Mouse (Mus musculus) CH12.LX (cell line): Measurements from ENCODE around the gene Shisal2b. TPM values are rescaled to one million over a fixed set of nuclear protein-coding genes. Genes with fewer than 3 reads are reported as not detected.

Experiments used
- DNase-seq: peaks from one replicate; pipeline ENCODE4 v3.0.0-alpha.2; 2013; ENCODE audit errors: extremely low read depth
- H3K27ac ChIP-seq: 2 replicates; pipeline ENCODE4 v1.5.1; 2012; ENCODE audit warnings: low read depth, mild to moderate bottlenecking, control low read depth, moderate library complexity; ENCODE audit not compliant: insufficient read depth
- H3K27me3 ChIP-seq: replicated peaks from 2 replicates; pipeline ENCODE3; 2012; ENCODE audit warnings: inconsistent platforms
- H3K36me3 ChIP-seq, 2 experiments: replicated peaks in 1 of 2; 2 replicates each; pipeline versions ENCODE3 to v1.6.1; 2012; ENCODE audit warnings: inconsistent platforms in 1 of 2, low read length in 1 of 2, mild to moderate bottlenecking in 1 of 2, mixed read lengths in 1 of 2, moderate library complexity in 1 of 2; ENCODE audit not compliant: control insufficient read depth in 1 of 2, insufficient read depth in 1 of 2
- H3K4me1 ChIP-seq, 2 experiments: 2 replicates each; pipeline ENCODE4 v1.6.1; 2012; ENCODE audit warnings: inconsistent platforms in 1 of 2, moderate library complexity in 1 of 2; ENCODE audit not compliant: insufficient read depth in 2 of 2, control insufficient read depth in 1 of 2
- H3K4me2 ChIP-seq: 2 replicates; pipeline ENCODE4 v1.6.1; 2012; ENCODE audit warnings: low read depth, mild to moderate bottlenecking, control low read depth; ENCODE audit not compliant: poor library complexity, insufficient read depth, severe bottlenecking
- H3K4me3 ChIP-seq, 3 experiments: fragments of 150-350 bp in 1 of 3; sonication (generic) in 1 of 3; replicated peaks in 1 of 3; 2 replicates each; pipeline versions ENCODE3 to v1.5.1; 2011 to 2012; ENCODE audit warnings: low read depth in 2 of 3, low read length in 2 of 3, mild to moderate bottlenecking in 2 of 3, moderate library complexity in 2 of 3, control low read depth in 1 of 3, improper control_type of control experiment in 1 of 3, inconsistent platforms in 1 of 3, mixed read lengths in 1 of 3; ENCODE audit not compliant: poor library complexity in 1 of 3
- H3K79me2 ChIP-seq: replicated peaks from 2 replicates; pipeline ENCODE4 v1.6.1; 2012; ENCODE audit warnings: mild to moderate bottlenecking, moderate library complexity; ENCODE audit not compliant: control insufficient read depth, poor library complexity, insufficient read depth, severe bottlenecking; ENCODE audit errors: extremely low read depth
- H3K9ac ChIP-seq: 2 replicates; pipeline ENCODE4 v1.6.1; 2012; ENCODE audit warnings: low read depth, mild to moderate bottlenecking, control low read depth, moderate library complexity; ENCODE audit not compliant: insufficient read depth
- H3K9me3 ChIP-seq: replicated peaks from 2 replicates; pipeline ENCODE3; 2012; ENCODE audit warnings: low read length, inconsistent platforms, mixed read lengths
- EP300 ChIP-seq: IDR thresholded peaks from 2 replicates; pipeline ENCODE4 v1.6.1; 2011; ENCODE audit warnings: low read length, improper control_type of control experiment
- ETS1 ChIP-seq: conservative IDR thresholded peaks from 2 replicates; pipeline ENCODE4 v1.6.1; 2012; ENCODE audit warnings: low read depth, mild to moderate bottlenecking, inconsistent platforms, low read length, improper control_type of control experiment, moderate library complexity
- HCFC1 ChIP-seq: IDR thresholded peaks from 2 replicates; pipeline ENCODE4 v1.6.1; 2012; ENCODE audit warnings: low read depth, mild to moderate bottlenecking, inconsistent platforms, low read length, improper control_type of control experiment
- IRF4 ChIP-seq: IDR thresholded peaks from 2 replicates; pipeline ENCODE4 v1.6.1; 2014; ENCODE audit warnings: low read depth, mild to moderate bottlenecking, inconsistent platforms, low read length, improper control_type of control experiment
- MEF2A ChIP-seq: IDR thresholded peaks from 2 replicates; pipeline ENCODE4 v1.6.1; 2014; ENCODE audit warnings: low read depth, mild to moderate bottlenecking, inconsistent platforms, low read length, improper control_type of control experiment, borderline replicate concordance
- MXI1 ChIP-seq: IDR thresholded peaks from 2 replicates; pipeline ENCODE4 v1.6.1; 2011; ENCODE audit warnings: mild to moderate bottlenecking, low read depth, low read length, improper control_type of control experiment
- POLR2A ChIP-seq: IDR thresholded peaks from 2 replicates; pipeline ENCODE4 v1.6.1; 2011; ENCODE audit warnings: low read depth, mild to moderate bottlenecking, improper control_type of control experiment, low read length
- POLR2AphosphoS2 ChIP-seq: IDR thresholded peaks from 2 replicates; pipeline ENCODE4 v1.6.1; 2011; ENCODE audit warnings: low read depth, low read length, improper control_type of control experiment
- RAD21 ChIP-seq: IDR thresholded peaks from 2 replicates; pipeline ENCODE4 v1.6.1; 2011; ENCODE audit warnings: low read depth, mild to moderate bottlenecking, low read length, improper control_type of control experiment, moderate library complexity
- RCOR1 ChIP-seq: conservative IDR thresholded peaks from 2 replicates; pipeline ENCODE4 v1.6.1; 2012; ENCODE audit warnings: low read depth, mild to moderate bottlenecking, inconsistent platforms, low read length, improper control_type of control experiment
- TCF12 ChIP-seq: IDR thresholded peaks from 2 replicates; pipeline ENCODE4 v1.6.1; 2014; ENCODE audit warnings: low read depth, mild to moderate bottlenecking, inconsistent platforms, low read length, improper control_type of control experiment
- USF2 ChIP-seq: conservative IDR thresholded peaks from 2 replicates; pipeline ENCODE4 v1.6.1; 2011; ENCODE audit warnings: low read depth, low read length, improper control_type of control experiment
- ZMIZ1 ChIP-seq: IDR thresholded peaks from 2 replicates; pipeline ENCODE4 v1.6.1; 2012; ENCODE audit warnings: low read depth, mild to moderate bottlenecking, inconsistent platforms, low read length, improper control_type of control experiment
- dilution Hi-C: fragments of 300-500 bp; cut with MboI; formaldehyde crosslinking; loops from 2 replicates; pipeline ENCODE4 v1.14.3; 2020; ENCODE audit warnings: low sequenced_read_pairs; ENCODE audit not compliant: extremely low pct_unique_long_range_greater_than_20kb, extremely low pct_ligation_motif_present
- in situ Hi-C: fragments of 300-500 bp; cut with MboI; formaldehyde crosslinking; loops from 3 replicates; pipeline ENCODE4 v1.14.3; 2019; ENCODE audit warnings: low sequenced_read_pairs, low pct_ligation_motif_present, low pct_unique_long_range_greater_than_20kb, mixed read lengths
- polyA plus RNA-seq: library from polyadenylated mRNA; unstranded; fragments of >175 nt; gene quantifications from 2 replicates; pipeline ENCODE4 v1.2.1, GENCODE M21; 2012; ENCODE audit warnings: low read depth; ENCODE audit not compliant: insufficient read length
- total RNA-seq, 2 experiments: library from RNA; depleted of rRNA; stranded (reverse); fragments of 300-350 nt in 1 of 2; fragments of >200 nt in 1 of 2; gene quantifications; 2 replicates each; pipeline ENCODE4 v1.2.3; 2012 to 2014

Shisal2b gene
- total and polyA plus RNA-seq, 3 experiments: 0.17 TPM; not detected in 2

- in situ Hi-C loops: no loop called here
- Histone ChIP-seq H3K27me3 (no peaks in the 10 kb centered on the region), H3K4me2 (no peak overlapping the region), H3K79me2 (no peaks in the 10 kb centered on the region), H3K4me3 (no peak overlapping the region), H3K4me1 (peaks cover 0 to 9% of the 10 kb centered on the region in 2 experiments; a peak in 1 of 4 replicates), H3K27ac (no peak overlapping the region), H3K36me3 (no peaks in the 10 kb centered on the region), H3K9me3 (no peaks in the 10 kb centered on the region), H3K9ac (no peak overlapping the region)
- TF ChIP-seq MEF2A: no peak
- dilution Hi-C loops: no loop called here
- DNase-seq: no peak
Measured at GRCm38 (mm10) chr13:104908691-104909090, 45.0 kb upstream of the Shisal2b start.

GRCm38 (mm10) chr13:104894771-104895170 lies 31.1 kb upstream of the Shisal2b start:
- dilution Hi-C loops: no loop called here
- no peak overlapping the region for H3K4me3 ChIP-seq
- H3K79me2 ChIP-seq: no peaks in the 10 kb centered on the region
- H3K27me3 ChIP-seq: no peaks in the 10 kb centered on the region
- H3K36me3 ChIP-seq: no peaks in the 10 kb centered on the region
- in situ Hi-C loops: no loop called here
- no peaks in the 10 kb centered on the region for H3K9me3 ChIP-seq
- H3K4me2 ChIP-seq: no peak overlapping the region
- no peak overlapping the region for H3K9ac ChIP-seq
- H3K4me1 ChIP-seq: no peaks in the 10 kb centered on the region
- DNase-seq: no peak
- no peak overlapping the region for H3K27ac ChIP-seq
- TF ChIP-seq ZMIZ1 (no peak), POLR2A (no peak), ETS1 (no peak), POLR2AphosphoS2 (no peak), TCF12 (no peak), RAD21 (no peak), RCOR1 (no peak), USF2 (no peak), HCFC1 (no peak), IRF4 (no peak), MXI1 (no peak), EP300 (no peak)

- Histone ChIP-seq H3K4me2 (no peak overlapping the region), H3K36me3 (no peaks in the 10 kb centered on the region), H3K4me1 (no peaks in the 10 kb centered on the region), H3K27me3 (no peaks in the 10 kb centered on the region), H3K4me3 (no peak overlapping the region), H3K9ac (no peak overlapping the region), H3K79me2 (no peaks in the 10 kb centered on the region), H3K27ac (no peak overlapping the region), H3K9me3 (no peaks in the 10 kb centered on the region)
- no peak for DNase-seq
- in situ Hi-C loops (no loop called here), dilution Hi-C loops (no loop called here)
- TF ChIP-seq POLR2A: no peak
- no peak for TF ChIP-seq RAD21
- TF ChIP-seq MEF2A: no peak
- TF ChIP-seq RCOR1: no peak
Measured at GRCm38 (mm10) chr13:104892337-104892736, 28.6 kb upstream of the Shisal2b start.
